Mouse (Mus musculus): ENCODE measurements around the gene Med18. TPM values are rescaled to one million over a fixed set of nuclear protein-coding genes. Genes with fewer than 3 reads are reported as not detected.
"Not testable (repeated sequence)": the region's sequence is repeated elsewhere in the genome, so short reads cannot be mapped to it uniquely, and the experiment has no call there.

The Med18 gene
- total RNA-seq, 4 experiments from 2014 or later, result 2.2 to 4.9 (median 3.4) TPM

DNA sequence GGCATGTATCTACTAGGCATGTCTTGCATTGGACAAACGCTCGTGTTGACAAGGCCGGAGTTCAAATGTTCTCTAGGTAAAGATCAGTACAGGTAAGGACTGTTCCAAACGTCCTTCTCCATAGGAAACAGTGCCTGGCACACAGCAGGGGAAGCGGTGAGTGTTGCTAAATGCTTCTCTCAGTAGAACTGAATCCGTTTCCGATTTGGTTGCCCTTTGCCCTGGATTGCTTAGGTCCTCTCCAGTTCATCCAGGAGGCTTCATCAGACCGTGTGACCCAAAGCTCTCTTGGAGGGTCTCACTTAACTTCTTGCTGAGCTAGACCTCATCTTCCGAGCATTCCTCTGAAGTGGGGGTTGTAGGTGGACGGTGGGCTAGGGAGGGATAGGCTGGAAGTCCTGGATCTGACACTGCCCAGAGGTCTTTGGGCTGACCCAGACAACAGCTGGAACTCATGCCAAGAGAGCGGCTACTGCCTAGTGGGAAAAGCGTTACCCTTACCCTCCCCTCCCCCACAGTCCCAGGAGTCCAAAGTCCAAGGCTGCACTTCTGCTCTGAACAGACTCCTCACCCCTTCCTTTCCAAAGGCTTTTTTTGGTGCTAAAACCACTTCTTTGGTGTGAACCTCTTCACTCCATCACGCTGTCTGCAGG lies 19.4 kb upstream of the Med18 start:
- DNase-seq (ENCODE audit: low spot score in 2 of 2), result no peak

DNA sequence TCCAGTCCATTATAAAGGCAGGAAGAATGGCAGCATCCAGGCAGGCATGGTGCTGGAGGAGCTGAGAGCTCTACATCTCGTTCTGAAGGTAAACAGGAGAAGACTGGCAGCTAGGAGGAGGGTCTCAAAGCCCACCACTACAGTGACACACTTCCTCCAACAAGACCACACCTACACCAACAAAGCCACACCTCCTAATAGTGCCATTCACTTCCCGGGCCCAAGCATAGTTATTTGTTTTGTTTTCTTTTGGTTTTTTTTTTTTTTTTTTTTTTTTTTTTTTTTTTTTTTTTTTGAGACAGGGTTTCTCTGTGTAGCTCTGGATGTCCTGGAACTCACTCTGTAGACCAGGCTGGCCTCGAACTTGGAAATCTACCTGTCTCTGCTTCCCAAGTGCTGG lies 18.4 kb upstream of the Med18 start:
- DNase-seq (ENCODE audit: low spot score in 2 of 2), result not testable (repeated sequence)

DNA sequence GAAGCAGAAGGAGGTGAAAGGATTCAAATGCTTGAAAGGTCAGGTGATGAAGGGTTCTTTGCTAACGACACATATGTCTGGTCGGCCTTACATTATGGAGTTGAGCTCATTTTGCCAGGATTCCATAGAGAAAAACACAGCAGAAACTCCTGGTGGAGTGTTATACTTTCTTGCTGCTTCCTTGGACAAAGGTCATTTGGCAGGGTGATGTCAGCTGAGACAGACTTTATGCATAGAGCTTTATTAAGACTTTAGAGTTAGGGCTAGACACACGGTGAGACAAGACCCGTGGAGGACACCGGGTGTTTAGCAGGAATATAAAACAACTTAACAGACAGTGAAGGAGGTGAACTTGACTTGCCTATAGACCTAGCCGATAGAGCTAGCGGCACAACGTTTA lies 14.1 kb upstream of the Med18 start:
- no peak for DNase-seq (ENCODE audit: low spot score in 2 of 2)

DNA sequence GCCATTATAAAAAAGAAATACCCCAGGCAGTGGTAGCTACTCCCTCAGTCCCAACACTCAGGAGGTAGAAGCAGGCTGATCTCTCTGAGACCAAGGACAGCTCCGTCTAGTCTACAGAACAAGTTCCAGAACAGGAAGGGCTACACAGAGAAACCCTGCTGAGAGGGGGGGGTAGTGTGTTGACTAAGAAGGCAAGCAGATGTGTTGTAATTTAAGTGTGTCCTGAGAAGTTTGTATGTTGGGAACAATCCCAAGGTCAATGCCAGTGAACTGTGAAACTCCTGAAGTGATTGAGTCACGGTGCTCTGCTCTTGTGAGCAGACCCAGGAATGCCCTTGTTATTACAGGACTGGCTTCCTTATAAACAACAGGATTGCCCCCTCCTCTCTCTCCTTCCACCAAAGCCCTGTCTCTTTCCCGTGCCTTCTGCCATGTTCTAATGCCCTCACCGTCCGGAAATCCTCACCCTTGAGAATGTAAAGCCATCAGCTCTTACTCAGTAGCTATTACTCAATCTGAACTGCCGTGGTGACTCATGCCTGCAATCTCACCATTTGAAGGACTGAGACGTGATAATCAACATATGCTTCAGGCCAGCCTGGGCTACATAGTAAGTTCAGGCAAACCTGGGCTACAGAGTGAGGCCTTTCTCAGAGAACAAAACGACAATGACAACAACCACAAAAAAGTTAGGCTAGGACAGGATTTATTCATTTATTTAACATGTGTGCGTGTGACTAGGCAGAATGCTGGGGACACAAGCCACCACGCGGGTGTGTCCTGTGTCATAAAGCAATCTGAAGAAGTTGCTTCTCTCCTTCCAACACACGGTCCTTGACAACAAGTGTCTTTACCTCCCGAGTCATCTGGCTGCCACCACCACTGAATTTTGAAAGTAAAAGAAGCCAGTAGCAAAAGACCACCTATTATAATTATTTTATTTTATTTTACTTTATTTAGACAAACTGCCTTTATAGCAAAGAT lies 12.5 kb upstream of the Med18 start:
- DNase-seq (ENCODE audit: low spot score in 2 of 2), result no peak

DNA sequence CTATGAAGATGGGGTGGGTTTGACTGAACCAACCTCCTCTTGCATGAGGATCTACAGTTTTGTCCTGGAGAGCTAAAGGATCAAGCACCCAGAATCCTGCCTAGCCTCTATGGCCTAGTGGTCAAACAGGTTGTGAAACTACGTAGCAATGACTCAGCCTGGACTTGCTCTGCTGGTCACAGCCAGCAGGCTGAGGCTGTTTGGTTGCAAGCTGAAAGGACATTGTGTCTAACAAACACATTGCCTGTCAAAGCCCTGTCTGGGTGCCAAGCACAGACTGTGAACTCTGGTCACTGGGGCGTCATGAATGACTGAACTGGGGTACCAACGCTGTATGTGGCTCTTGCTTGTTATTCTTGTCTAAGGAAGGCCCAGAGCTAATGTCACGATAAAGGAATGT lies 10.9 kb upstream of the Med18 start:
- no peak for DNase-seq (ENCODE audit: low spot score in 2 of 2)

DNA sequence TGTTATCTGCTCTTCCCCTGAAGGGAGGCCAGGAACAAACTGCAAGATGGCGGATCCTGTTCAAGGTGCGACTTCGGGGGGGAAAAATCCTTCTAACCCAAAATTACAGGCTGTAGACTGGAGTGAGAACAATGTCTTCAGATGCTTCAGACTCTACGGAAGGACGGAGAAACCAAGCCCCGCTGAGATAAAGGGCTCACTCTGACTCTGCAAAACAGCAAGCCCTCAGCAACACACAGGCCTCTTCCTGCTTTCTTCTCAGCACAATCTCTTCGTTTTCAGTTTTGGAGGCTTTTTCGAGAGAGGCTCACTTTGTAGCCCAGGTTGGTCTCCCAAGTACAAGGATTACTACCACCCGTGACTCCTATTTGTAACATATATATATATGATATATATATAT lies 9.7 kb upstream of the Med18 start:
- DNase-seq (ENCODE audit: low spot score in 2 of 2), result no peak

DNA sequence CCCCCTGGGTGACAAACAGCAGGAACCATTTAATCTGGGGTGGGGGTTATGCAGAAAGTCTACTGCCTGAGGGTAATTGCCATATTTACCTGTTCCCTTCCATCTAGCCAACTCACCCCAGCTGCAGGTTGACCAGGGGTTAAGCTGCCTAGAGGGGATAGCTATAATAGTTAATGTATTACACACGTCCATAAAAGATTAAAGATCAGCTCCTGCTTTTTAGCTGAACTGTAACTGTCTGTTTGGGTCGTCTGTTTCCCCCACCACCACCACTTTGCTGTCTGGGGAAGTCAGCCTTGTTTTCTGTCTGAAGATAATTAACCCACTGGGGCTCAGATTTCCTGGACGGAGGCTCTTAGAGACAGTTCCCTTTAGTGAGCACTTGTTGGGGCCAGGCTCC lies 6.2 kb upstream of the Med18 start:
- no peak for DNase-seq (ENCODE audit: low spot score in 2 of 2)

DNA sequence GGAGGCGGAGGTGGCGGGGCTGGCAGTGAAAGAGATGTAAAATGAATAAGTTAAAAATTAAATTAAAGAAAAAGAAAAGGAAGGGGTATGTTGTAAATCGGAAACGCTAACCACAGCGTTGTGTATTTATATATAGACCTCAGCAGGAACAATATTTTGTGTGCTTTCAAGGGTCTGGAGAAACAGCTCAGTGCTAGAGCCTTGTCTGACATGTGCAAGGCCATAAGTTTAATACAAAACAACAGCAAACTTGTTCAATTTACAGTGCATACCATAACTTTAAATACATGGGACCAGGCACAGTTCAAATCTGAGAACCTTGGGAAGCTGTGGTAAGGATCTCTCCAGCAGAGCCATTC lies 513 bp upstream of the Med18 start:
- DNase-seq (ENCODE audit: low spot score in 2 of 2), result no peak

DNA sequence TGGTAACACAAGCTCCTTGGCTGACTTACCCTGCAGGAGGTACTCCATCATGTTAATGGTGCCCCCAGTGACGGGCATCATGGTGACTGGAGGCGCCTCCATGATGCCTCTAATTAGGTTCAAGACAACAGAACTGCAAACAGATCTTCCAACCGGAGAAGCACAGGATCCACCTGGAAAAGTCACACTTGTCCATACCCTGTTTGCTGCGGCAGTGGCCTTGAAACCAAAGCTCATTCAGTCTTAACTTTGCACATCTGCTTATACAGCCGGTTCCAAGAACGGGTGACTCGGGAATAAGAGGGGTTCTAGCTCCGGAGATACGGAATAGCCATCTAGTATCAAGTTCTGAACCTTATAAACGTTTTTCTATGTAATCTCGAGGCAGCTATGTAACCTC lies 885 bp downstream of the Med18 start:
- DNase-seq (ENCODE audit: low spot score in 2 of 2), result no peak

DNA sequence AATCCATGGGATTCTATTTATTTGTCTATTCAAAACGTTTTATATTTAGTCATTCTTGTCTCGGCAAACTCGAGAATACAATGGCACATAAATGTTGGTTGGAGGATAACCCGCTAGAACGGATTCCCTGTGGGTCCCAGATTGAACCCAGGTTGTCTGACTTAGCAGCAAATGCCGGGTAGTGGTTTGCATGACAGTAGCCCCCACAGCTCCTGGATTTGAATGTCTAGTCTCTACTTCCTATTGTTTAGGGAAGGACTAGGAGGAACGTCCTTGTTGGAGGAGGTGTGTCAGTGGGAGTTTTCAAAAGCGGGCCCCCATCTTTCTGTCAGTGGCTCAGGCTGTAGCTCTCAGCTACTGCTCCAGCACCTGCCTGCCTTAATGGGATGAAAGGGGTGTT lies 3.5 kb downstream of the Med18 start:
- DNase-seq (ENCODE audit: low spot score in 2 of 2), result no peak

DNA sequence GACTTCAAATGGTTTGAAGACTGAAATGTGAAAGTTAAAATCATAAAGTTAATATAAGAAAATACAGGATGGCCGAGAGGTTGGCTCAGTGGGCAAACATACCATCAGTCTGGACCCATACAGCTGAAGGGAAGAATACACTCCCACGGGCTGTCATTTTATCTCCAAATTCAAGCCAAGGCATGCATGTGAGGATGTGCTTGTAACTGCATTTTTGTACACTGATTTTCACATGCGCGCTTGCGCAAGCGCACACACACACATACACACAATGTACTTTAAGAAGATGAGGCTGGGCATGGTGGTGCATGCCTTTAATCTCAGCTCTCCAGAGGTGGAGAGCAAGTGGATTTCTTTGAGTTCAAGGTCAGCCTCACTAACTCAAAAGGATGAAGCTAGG lies 8.2 kb downstream of the Med18 start:
- DNase-seq (ENCODE audit: low spot score in 2 of 2), result no peak

DNA sequence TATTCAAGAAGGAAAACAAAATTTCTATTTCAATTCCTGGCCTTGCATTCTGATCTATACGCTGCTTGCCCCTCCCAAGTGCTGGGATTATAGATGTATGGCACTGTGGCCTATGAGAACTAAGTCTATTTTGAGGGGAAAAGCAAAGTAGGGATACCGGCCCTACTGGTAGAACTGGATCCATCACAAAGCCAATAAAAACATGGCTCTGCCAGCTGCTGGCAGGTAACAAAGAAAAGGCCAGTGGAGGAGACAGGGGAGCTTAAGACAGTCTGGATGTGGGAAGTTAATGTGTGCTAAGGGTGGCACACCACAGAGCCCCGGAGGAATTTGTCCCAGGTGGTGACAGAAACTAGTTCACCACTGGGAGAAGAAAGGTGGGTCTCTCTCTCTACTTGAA lies 8.6 kb downstream of the Med18 start:
- DNase-seq (ENCODE audit: low spot score in 2 of 2), result no peak

DNA sequence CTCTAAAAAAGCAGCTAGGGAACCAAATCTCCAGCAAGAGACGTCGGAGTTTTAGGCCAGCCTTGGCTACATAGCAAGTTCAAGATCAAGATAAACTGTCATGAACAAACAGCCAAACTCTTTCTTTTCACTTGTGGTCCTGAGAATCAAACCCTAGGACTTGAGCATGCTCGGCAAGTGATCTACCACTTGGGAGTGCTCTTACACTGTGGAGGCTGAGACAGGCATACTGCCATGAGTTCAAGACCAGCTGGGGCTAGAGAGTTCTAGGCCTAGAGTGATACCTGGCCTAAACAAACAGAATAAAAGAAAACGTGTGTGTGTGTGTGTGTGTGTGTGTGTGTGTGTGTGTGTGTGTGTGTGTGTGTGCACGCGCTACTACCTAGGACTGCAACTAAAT lies 9.5 kb downstream of the Med18 start:
- no peak for DNase-seq (ENCODE audit: low spot score in 2 of 2)

DNA sequence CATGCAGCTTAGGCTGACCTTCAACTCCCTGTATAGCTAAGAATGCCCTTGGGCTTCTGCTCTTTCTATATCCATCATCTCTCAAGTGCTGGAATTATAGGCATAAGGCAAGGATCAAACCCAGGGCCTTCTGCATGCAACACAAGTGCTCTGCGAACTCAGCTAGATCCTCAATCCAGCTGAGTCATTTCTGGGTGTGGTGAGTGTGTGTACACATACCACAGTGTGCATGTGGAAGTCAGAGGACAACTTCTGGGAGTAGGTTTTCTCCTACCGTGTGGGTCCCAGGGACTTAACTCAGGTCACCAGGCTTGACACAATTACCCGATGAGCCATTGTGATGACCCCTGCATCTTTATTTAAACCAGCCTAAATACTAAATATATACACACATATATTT lies 13.9 kb downstream of the Med18 start:
- DNase-seq (ENCODE audit: low spot score in 2 of 2), result no peak

DNA sequence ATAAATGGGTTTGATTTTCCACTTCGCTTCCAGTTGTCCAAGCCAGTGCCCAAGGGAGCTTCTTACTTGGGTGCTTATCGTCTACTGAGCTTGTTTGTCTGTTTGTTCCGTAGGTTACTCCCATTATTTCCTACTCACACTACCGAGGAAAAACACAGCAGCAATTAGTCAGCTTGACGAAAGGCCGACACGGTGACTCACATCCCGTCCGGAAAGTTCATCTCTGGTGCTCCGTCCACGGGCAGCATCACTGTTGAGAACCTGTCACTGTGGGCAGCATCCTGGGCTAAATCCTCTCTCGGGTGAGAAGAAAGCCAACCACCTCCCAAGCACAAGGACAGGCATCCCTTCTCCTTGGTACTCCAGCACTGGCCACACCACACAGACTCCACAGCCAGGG lies 17.6 kb downstream of the Med18 start:
- DNase-seq (ENCODE audit: low spot score in 2 of 2), result no peak

DNA sequence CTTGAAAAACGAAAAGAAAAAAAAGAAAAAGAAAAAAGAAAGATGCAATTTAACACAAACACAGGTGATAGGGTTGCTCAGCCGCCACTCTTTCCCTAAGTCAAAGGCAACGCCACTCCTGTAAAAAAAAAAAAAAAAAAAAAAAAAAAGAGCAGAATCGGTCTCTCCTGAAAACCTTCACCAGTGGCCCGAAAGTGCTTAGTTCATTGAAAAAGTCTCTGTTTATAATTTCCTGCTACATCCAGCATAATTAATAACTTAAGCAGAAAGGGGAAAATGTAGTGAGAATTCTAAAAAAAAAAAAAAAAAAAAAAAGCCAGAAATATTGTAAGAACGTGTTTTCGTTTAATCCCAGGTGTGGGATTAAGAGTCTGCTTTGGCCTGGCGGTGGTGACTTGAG lies 19.2 kb downstream of the Med18 start:
- DNase-seq (ENCODE audit: low spot score in 2 of 2), result no peak

DNA sequence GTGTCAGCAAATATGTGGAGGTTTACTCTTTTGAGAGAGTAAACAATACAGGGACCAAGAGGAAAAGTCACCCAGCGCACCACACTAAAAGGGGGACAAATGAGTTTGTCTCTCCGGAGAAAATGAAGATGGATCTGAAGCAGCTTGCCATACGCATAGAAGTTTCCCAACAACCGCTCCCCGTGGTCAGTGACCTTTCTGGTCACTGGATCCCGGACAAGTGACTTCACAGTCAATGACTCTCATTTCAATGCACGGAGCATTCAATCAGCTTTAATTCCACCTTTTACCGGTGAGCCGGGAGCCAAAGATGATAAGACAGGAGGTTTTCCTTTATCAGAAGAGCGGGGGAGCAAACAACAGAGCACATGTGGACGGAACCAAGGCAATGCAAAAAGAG lies 25.9 kb downstream of the Med18 start:
- no peak for DNase-seq (ENCODE audit: low spot score in 2 of 2)

DNA sequence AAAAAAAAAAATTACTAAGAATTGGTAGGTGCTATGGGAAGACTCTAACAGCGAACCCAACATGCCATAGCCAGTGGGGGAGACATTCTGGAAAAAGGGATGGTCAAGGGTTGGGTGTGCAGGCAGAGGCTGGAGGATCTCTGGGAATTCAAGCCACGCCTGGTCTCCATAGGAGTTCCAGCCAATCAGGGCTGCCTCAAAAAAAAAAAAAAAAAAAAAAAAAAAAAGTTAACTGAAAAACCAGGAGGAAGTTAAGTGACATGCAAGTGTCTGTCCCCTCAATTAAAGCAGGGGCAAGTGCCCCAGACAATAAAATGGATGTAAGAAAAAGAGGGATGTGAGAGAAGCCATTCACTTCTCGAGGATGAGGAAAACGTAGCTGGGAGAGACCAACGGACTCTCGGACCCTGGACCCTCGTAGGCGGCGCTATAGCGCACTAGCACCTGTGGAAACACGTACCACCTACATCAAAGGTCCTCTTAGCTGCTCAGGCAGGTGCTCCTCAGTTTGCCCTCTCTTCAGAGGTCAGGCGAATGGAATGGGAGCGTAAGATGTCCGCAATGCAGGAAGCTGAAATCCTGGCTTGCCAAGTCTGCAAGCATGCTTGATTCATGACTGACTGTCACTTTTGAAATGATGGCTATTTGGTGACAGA lies 30.9 kb downstream of the Med18 start:
- DNase-seq (ENCODE audit: low spot score in 2 of 2), result no peak

DNA sequence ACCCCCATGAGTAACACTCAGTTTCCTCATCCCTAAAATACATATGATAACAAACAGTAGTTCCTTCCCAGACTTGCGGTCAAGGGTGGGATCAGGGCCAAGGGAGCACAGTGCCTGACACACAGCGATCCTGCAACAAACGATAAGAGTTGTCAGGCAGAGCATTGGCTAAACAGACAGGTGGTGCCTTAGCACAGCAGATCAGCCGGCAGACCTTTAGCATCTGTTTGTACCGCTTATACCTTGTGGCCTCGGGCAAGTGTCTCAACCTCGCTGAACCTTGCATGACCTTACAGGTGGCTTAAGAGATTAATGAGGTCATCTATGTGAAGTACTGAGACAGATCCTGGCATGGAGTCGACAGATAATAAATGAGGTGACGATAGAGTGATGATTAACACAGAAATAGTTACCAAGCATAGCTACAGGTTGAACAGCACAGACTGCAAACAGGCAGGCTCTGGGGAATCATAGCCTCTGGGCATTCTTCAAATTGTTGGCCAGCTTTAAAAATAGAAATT lies 35.6 kb downstream of the Med18 start:
- no peak for DNase-seq (ENCODE audit: low spot score in 2 of 2)

DNA sequence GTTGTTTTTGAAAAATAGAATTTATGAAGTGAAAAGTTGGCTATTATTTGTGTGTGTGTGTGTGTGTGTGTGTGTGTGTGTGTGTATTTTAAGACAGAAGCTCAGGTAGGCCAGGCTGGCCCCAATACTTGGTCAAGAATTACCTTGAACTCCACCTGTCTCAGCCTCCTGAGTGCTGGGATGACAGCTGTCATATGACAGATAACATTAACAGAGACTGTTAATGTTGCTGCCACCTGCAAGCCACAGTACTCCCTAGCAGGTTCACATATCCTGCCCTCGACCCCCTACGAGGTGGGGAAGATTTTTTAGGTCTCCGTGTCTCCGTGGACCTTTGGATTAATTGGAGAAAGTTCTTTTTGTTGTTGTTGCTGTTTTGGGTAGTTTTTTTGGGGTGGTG lies 36.2 kb downstream of the Med18 start:
- DNase-seq (ENCODE audit: low spot score in 2 of 2), result no peak

DNA sequence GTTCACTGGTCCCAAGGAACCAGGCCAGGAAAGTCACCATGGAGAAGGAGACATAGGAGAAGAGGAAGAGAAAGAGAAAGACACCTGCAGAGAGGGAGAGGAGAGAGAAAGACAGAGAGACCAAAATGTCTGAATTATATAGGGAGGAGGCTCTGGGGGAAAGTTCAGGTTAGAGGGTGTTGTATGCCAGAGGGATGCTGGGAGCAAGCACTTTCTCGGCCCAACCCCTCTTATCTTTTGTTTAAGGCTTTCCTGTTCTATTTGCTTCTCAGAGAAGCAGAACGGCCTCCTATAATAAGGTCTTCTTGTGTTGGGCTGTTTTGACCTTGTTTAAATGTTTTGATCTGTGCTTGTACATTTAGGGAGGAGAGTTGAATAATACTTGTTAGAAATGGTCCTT lies 37.7 kb downstream of the Med18 start:
- DNase-seq (ENCODE audit: low spot score in 2 of 2), result no peak

DNA sequence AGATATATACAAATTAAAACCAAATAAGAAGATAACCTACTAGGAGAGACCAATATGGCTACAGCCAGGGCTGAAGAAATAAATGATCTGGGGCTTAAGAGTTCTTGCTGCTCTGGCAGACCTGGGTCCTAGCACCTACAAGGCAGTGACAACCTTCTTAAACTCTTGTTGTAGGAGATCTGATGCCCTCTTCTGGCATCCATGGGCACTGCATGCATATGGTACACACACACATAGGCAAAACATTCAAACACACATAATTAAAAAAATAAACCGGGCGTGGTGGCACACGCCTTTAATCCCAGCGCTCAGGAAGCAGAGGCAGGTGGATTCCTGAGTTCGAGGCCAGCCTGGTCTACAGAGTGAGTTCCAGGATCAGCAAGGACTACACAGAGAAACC lies 39.0 kb downstream of the Med18 start:
- no peak for DNase-seq (ENCODE audit: low spot score in 2 of 2)

All from gastrocnemius, adult 8-10 months (tissue).